Mouse (Mus musculus) lung, adult 18-20 months (tissue): ENCODE data around the gene Siglec1.

Experiments
- DNase-seq, 2 experiments: peaks; one replicate each; pipeline ENCODE4 v3.0.0; 2022; ENCODE audit warnings: mixed read lengths in 2 of 2

The Siglec1 gene

DNA sequence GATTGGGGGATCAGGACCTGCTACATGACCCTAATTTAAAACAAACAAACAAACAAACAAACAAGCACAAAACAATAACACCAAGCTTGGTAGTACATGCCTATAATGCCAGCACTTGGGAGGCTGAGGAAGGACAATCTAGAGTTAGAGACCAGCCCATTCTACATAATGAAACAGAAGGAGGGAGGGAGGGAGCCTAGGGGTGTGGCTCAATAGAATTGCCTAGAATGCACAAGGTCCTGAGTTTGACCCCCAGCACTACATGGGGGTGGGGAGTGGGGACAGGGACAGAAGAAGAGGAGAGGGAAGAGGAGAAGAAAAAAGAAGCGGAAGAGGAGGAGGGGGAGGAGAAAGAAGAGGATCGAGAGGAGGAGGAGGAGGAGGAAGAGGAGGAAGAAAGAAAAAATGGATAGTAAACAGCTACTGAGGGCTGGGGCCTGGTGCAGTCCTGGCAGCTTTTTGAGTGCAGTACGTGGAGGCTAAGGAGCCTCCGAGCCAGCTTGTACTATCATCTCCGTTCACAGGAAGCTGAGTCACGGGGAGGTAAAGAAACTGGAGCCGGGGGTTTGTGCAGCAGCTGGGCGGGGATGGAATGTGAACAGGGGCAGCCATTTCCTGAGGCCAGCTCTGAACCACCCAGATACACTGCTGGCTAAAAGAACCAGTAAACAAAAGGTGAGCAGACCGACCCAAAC lies 9.7 kb upstream of the Siglec1 start:
- DNase-seq = peak; percentile 72 to 80

DNA sequence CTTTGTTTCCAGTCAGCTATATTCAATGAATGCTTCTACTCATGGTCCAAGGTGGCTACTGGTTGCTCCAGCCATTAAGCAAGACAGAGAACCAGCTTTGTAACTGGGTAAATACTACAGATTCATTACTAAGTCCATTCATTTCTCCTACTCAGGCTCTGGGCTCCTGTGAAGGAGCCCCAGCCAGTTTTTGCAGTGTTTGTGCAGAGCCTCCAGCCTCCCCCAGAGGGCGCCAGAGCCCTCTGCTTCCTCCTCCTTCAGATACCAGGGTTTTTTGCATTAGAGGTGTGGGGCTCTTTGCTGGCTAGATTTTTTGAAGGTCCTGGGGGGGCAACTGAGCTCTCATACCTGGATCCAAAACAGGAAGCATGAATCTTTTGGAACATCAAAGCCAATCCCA lies 8.3 kb upstream of the Siglec1 start:
- peak; percentile 77 to 81 for DNase-seq

DNA sequence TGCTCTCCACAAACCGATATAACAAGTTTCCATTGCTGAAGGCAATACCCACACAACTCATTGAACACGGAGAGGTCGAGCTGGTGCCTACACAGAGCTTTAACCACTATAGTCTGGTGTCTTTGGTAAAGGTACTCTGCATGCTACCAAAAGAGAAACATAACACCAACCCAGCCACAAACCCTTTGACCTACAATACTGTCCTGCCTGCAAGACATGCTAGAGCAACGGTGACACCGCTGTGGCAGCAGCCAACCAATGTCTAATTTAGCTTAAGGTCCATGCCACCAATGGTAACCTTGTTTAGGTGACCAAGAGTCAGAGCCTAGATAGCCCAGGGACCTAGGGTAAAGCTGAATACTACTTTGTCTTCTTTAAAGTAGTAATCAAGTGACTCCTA lies 7.0 kb upstream of the Siglec1 start:
- peak in 1 of 2 experiments; percentile 0 for DNase-seq

DNA sequence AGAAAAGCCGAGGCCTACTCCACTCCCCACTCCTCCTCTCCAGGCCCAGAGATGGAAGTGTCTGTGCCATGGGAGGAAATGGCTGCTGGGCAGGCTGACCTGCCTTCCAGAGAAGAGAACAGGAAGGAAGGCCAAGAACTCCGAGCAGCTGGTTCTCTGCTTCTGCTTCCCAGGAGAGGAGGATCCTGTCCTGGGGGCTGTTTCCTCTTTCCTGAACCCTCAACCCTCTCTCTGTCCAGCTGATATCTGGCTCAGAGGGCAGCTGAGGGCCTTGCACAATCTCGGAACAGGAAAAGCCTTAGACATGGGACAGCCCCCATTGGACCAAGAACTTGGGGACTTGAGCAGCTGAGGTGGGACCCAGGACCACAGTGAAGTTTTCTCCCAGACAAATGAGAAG lies 4.3 kb upstream of the Siglec1 start:
- peak; percentile 39 to 50 for DNase-seq

DNA sequence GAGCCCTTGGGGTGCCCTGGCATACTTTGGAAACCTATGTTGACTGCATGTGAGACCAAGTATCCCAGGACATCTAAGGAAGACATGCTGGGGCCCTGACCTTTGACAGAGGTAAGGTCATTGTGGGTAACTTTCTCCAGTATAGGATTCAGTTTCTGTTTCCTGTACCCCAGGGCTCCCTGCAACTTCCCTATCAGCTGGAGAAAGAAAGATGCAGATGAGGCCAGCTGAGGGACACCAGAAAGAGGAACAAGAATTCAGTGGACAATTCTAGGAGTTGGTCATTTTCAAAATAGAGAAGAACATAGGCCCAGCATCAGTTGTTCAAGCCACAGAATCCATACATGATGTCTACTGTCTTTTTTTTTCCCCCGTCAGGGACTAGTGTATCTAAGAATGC lies 3.1 kb upstream of the Siglec1 start:
- DNase-seq = peak in 1 of 2 experiments; percentile 19

DNA sequence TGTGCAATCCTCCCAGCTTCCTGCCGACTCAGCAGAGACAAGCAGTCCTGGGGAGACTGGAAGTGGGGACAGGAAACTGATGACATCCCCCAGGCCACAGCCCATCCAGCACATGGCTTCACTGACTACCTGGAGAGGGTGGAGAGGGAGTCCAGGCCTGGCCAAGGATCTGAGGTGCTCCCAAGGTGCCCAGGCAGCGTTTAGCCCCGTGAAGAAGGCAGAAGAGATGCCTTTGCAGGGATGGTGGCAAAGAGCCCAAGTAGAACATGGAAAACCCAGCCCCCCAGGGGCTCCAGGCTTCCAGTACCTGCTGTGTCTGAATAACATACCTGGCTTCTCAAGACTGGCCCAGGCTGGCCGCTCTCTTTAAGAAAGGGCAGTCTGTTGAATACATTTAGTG lies 2.0 kb upstream of the Siglec1 start:
- no peak for DNase-seq

DNA sequence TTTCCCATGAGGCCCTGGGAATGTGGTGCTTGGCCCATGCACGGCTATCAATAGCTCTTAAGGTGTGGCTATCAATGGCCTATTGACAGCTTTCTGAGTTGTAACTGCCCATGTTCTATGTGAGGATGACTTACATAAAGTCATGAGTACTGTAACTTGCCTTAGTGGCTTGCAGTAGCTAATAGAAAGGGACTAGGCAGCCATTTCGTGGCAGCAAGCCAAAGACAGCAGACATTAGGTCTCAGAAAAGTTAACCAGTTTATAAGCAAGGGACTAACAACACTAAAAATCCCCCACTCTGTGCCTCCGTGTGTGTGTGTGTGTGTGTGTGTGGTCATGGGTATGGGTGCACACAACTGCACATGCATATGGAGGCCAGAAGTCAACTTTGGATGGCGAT lies 2.4 kb downstream of the Siglec1 start:
- no peak for DNase-seq

DNA sequence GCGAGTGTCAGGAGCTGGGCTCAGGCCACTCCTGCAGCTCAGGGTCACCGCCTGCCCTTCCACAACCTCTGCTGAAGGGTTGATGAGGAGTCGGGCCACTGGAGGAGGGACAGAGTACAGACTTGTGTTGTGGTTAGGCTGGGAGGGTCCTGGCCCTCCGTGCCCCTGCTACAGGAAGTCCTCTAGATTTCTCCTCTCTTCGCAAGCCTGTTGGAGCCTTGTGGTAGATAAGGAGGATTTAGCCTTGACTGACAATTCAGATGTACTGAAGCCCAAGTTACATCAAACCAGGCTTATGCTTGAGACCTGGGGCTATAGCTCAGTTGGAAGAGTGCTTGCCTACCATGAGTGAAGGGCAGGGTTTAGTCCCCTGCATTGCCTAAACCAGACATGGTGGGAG lies 6.1 kb downstream of the Siglec1 start:
- DNase-seq = no peak

DNA sequence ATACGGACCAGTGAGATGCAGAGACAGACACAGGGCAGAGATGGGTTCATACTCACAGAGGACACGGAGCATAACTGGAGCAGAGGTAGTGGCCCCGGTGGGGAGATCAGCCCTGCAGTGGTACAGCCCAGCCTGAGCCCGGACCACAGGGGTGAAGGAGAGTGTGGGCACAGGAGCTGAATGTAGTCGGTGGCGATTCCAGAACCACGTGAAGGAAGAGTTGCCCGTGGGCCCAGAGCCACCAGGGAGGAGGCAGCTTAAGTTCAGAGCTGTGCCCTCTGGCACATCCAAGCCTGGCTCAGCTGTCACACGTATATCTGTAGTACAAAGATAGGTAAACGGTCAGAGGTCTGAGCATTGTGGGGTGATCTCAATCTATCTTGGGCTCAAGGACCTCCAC lies 14.0 kb downstream of the Siglec1 start:
- no peak for DNase-seq

DNA sequence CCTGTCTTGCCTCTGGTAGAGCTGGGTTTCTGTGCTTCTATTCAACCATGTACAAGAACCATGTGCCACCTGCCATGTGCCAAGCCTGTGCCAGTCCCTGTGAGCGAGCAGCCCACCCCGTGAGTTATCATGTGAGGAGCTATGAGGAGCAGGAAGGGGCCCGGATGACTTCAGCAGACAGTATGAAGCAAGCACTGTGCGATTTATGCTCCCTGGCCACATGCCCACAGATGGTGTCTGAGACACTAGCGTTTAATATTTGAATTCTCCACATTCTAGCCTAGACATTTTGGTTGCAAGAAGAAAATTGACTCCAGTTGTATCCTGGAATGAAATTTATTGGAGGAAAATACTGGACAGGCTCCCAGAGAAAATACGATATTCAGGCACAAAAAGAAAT lies 19.1 kb downstream of the Siglec1 start:
- DNase-seq = no peak

DNA sequence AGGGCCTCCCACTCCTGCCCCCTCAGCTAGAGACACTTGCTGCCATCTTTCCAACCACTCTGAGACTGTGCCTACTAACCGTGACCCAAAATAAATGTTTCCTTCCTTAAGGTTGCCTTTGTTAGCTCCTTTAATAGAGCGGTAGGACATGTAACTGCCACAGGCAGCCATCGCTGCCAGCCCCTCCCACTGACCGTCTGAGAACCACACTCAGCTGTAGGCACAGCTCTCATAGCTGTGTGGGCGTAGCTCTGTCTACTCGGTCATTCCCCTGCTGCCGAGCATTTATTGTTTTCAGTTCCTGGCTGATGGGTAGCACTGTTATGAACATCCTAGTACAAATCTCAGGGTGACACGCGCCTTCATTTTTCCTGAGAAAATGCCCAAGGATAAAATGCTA lies 20.2 kb downstream of the Siglec1 start:
- DNase-seq = no peak

DNA sequence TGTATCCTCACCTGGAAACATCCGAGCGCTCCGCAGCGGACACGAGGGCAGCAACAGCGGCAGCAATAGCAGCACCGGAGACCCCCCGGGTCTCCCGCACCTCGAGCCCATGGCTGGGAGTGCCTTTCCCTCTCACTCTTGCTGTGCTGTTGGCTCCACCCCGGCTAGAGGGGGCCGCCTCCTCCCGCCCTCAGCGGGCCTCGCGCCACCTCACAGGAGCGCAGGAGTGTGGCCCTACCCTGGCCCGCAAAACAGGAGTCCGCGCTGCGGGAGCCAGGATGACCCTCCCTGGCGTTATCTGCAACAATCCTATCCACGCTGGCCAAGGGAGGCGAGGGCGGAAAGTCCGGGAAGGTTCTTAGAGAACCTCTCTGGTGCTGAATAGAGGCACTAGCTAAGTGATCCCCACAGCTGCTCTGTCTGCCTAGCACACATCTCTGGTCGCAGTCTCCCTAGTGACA lies 23.1 kb downstream of the Siglec1 start, which contains the start of gene Adam33:
TSS of gene Adam33 (minus strand) at position 411 of the 461 bp plus-strand sequence.
- DNase-seq = no peak

DNA sequence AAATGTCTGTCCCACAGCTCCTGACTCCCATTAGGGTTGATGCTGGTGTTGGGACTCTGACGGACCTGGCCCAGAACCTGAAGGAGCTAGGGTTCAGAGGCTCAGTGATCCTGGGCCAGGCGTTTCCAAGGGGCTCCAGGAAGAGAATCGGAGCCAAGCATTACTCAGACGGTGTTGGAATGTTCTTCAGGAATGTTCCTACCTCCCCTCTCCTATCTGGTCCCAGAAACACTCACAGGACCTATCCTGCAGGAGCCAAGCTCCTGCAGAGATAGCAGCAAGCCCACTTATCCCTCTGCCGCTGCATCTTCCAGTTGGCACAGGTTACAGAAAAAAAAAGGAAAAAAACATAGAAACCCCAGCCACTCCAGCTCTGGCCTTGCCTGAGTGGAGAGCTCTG lies 25.0 kb downstream of the Siglec1 start:
- no peak for DNase-seq

DNA sequence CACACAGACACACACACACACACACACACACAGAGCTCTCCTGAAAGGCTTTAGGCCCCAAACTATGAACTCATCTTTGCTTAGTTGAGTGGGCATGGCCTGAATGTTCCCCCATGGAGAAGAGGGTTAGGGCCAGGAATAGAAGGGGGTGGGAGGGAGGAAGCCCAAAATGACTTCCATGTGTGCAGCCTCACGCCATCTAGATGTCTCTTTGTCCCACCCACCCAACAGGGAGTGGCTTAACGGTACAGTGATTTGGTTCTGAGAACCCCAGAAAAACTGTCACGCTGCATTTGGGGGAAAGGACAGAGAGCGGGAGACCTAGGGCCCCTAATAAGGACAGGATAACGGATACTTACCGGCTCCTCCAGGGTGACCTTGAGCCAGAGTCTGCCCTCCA lies 25.8 kb downstream of the Siglec1 start:
- DNase-seq = no peak

DNA sequence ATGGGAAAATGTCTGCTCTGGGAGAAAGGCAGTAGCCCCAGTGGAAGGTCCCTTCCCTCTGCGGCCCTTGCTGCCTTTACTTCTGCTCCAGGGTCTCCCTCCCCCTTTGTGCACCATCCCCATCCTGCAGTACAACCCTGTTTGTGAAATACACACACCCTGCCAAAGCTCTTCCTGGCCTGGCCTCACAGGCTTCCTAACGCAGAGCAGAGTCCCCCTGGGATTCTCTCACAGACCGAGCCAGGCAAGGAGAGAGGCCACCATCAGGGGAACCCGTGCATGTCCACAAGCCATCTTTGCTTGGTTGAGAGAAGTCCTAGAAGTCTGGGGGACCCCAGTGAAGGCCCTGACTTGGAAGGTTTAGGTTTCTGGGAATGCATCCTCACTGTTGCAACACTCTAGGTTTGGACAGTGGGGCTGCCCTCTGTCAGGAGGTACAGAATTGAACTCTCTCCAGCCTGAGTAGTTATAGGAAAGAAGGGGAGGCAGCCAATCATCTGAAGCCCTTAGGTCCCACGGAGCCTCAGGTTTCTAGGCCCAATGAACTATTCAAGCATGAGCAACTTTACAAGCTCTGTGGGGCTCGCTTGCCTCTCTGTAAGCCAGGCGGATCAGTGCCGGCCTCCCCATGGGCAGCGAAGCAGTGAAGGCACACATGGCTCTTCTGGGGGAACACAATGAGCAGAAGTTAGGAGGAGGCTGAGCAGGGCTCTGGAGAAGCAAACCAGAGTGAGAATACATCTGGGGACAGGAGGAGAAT lies 26.6 kb downstream of the Siglec1 start:
- DNase-seq = no peak

DNA sequence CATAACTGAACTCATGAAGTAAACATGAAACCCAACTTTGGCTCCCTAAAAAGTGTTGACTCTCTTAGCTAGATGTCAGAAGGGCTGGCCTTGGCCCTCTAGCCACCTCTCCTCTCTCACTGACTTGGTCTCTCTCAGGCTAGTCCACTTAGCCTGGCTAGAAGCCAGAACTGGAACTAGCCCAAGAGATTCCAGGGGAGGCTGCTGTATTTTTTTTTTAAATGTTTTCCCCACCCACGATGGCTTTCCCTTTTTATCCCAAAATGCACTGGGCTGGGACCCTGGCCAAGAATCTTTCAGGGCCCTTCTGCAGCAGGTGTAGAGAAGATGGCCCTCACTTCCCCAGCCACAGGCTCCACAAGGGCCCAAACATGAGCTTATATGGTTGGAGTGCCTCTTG lies 27.2 kb downstream of the Siglec1 start:
- peak; percentile 70 to 78 for DNase-seq

DNA sequence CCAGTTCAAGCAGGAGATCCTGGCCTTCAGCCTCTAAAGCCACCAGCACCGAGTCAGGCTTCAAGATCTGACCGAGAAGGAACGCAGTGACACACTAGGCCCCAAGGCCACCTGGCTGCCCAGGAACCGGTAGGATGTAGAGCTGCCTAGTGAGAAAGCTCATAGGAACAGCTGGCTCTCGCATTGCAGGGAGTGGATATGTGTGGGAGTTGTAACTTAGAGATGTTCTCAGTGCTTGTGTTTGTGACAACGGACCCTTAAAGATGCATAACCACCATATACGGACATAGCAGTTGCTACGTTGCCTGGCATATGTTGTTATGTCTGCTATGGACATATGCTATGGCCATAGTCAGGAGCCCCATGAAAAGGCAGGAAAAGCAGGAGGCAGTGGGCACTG lies 27.9 kb downstream of the Siglec1 start:
- no peak for DNase-seq

DNA sequence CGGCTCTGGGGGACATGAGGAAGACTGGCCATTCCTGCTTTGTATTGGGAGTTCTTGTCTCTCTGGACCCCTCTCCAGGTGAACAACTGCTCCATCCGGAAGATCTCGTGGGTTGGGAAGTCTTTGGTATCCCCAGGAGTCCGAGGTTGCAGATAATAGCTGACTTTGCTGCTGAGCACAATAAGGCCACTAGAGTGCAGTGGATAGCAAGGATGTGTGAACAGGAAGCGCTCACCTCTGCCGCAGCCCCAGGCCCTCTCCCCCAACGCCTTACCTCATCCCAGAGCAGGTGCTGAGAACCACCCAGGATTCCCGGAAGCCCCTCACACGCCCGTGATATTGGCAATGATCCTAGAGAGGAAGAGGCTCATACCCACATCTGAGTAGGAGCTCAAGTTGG lies 30.4 kb downstream of the Siglec1 start:
- DNase-seq = no peak

DNA sequence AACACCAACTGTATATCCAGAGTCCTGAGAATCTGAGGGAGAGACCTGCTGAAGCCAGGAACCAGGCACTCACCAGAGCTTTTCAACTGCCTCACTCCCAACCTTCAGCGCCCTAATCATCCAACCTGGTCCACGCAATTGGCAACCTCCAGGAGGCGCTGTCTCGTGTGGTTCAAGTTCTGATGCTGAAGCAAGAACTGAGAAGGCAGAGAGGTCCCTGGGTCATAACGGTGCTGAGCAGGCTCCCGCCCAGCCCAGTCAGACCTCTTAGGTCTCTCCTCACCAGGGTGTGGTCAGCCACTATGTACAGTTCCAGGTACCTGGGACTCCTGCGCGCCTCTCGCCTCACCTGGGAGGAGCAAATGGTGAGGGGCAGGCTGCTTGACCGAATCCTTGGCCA lies 30.9 kb downstream of the Siglec1 start:
- peak; percentile 35 to 53 for DNase-seq

DNA sequence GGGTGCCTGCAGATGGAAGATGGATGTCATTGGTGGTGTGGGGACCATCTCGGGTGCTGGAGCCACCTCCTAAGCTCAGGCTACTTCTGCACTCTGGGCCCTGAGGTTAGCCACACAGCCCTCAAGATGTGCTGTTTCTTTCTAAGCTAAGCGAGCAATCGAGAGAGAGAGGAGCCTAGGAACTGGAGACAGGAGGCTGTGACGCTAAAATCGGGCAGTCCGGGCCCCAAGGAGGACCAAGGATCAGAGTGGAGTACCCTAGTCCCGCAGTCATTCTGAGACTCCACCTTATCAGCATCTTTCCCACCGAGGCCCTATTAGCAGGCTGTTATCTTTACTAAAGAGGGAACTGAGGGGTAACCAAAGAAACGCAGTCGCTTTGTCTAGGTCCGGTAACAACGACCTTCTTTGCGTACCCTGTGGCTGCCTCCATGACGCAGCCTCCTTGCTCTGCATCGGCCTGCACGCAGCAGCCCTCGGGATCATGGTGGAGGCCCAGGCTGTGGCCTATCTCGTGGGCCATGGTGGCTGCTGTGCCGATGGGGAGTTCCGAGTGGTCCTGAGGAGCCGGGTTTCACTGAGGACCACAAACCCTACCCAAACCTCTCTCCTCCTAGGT lies 31.8 kb downstream of the Siglec1 start:
- no peak for DNase-seq

DNA sequence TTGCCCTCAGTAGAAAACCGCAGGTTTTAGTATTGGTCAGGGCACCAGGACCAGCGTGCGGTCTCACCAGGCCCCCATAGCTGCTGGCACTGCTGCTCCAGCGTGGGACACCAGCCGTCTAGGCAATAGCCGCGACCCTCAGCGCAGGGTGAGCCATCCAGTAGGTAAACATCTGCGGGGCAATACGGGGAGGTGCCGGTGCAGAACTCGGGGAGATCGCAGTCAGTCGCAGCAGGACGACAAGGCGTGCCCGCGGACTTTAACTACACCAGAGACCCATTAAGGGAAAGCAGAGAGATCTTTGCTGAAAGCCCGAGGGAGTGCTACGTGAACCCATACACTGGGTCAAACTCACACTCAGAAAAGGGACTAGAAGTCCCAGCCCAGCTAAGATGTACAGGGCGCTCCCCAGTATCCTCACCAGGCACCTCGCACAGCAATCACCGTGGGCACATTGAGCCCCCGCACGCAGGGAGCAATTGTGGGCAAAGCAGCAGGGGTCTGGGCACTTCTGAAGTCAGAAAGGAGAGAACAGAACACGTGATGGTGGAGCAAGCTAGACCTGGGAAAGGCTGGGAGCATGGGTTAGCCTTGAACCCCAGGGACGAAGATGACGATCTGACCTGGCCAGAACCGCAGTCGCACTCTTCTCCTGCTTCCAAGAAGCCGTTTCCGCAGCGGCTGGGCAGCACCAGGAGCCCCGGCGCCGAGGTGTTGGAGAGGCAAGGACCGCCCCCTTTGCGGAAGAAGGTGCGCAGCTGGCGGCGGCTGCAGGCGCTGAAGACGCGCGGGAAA lies 32.5 kb downstream of the Siglec1 start:
- DNase-seq = no peak

DNA sequence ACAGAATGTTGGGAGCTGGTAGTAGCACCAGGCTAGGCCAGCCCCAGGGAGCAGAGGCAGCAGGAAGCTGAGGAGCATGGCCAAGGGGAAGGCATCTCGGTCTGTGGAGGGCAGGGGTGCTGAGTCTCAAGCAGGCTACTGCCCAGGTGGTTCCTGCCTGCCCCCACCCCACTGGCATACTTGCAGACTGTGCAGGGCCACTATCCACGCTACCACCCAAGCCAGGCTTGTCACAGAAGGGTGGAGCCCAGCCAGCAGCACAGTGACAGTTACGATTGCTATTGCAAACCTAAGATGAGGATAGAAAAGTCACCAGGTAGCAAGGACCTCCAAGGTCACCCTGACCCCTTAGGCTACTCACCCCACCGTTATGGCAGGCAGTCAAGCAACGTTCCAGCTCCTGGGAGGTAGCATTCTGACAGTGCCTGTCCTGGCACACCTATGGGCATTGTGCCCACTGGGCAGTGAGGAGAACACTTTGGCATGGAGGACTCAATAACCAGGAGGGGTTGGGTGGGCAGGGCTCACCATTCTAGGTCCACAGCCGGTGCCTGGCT lies 33.6 kb downstream of the Siglec1 start:
- DNase-seq = no peak

DNA sequence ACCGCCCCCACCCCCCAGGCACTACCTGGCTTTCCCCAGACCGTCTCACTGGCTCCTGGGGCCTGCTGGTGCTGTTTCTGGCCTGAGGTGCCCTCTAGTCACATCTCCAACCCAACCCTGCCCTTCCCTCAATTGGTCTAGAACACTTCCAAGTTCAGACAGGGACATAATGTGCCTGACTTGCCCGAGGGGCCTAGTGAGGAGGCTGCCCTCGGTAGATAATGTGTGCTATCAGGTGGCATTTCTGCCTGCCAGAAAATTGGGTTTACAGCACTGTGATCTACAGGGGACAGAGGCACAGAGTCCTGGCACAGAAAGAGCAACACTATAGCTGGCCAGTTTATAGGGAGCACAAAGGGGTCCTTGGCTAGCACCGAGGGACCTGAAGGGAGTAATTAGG lies 34.5 kb downstream of the Siglec1 start:
- no peak for DNase-seq
